Mouse (Mus musculus) left cerebral cortex, postnatal 25 days (tissue): ENCODE results near the gene Eno1. TPM values are rescaled to one million over a fixed set of nuclear protein-coding genes. Genes with fewer than 3 reads are reported as not detected.

Source experiments
- DNase-seq, 2 experiments: peaks; one replicate each; pipeline ENCODE4 v3.0.0; 2022; ENCODE audit warnings: low spot score in 2 of 2, mixed read lengths in 1 of 2
- intact Hi-C: fragments of 180-260 bp; cut with DNase I; formaldehyde crosslinking; loops from one replicate; pipeline ENCODE4 v1.15.1; 2025
- total RNA-seq, 2 experiments: library from RNA; stranded (reverse); gene quantifications; 2 replicates each; pipeline ENCODE4 v1.2.3; 2021

The Eno1 gene
- total RNA-seq, 2 experiments from 2014 or later, result 424 to 432 TPM

GRCm38 (mm10) chr4:150242745-150243144, 6.2 kb downstream of the Eno1 start:
- no peak for DNase-seq
- intact Hi-C loops, result no loop called here

DNA sequence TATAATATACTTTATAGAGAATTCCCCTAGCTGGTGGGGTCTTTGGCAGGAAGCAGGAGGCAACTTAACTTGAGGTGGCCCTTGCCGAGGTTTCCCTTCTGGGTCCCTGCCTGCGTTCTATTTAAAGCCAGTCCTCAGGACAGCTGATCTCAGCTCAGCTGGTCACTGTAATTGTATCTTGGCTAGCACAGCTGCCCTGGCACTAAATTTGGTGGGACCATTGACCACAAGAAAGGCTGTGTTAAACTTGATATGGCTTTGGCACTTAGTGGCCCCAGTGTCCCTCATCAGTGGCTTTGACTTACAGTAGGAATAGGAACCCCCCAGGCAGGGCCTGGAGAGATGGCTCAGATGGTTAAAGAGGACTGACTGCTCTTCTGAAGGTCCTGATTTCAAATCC, 9.4 kb downstream of the Eno1 start:
- intact Hi-C loops, result no loop called here
- no peak for DNase-seq

DNA sequence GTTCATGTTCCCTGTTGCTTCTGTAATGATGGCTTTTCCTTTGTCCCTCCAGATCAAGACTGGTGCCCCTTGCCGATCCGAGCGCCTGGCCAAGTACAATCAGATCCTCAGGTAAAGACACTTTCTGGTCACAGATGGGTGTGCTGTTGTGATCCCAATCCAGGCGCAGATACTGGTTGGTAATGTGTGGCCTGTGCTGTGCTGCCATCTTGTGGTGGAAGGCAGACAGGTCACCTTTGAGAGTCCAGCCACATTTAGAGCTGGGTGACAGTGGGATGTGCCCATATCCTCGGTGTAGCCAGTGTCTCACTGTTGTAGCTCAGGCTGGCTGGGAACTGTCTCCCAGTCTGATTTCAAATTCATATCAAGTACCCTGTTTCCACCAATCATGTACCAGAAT, 11.5 kb downstream of the Eno1 start:
- DNase-seq, result peak; percentile 75 to 81
- intact Hi-C loops, result loop anchor here (2.0 kb wide), 1 partner anchor 71 kb away; no protein-coding TSS in a partner anchor

DNA sequence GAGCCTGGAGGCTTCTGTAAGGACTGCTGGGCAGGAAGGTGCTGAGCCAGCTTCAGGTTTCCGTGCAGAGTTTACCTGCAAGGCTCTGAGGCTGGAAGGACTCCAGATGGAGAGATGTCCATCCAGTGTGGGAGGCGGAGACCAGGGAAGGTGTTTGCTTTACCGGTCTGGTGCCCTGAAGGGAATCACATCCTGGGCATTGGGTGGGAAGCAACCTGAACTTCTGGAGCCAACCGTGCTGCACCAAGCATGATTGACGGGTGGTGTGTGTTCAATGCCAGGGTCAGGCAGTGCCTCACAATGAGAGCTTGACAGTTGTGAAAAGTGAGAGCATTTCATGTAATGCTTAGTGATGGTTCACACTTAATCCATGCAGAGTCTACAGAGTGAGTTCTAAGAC, 12.4 kb downstream of the Eno1 start:
- no peak for DNase-seq
- intact Hi-C loops, result loop anchor here (2.0 kb wide), 1 partner anchor 72 kb away; no protein-coding TSS in a partner anchor

DNA sequence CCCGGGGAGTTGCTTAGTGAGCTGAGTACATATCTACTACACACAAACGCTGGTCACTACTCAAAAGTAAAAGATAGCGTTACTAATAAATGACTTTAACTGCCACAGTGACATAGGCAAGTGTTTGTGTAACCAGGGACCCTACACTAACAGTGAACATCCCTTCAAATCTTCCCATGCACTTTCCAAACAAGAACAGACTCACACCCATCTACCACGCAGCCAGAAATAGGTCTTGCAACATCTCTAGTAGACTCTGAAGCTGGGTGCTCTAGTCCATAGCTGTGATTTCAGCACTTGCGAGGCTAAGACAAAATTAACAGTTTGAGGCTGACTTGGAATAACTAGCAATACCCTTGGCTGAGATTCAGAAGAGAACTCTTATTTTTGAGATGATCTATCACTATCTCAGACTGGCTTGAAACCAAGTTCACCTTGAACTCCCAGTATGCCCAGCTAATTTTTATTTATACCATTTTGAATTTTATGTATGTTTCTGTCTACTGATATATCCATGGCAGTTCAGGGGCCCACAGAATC, 13.3 kb downstream of the Eno1 start:
- peak in 1 of 2 experiments; percentile 63 for DNase-seq
- intact Hi-C loops, result loop anchor here (2.0 kb wide), 1 partner anchor 73 kb away; no protein-coding TSS in a partner anchor

DNA sequence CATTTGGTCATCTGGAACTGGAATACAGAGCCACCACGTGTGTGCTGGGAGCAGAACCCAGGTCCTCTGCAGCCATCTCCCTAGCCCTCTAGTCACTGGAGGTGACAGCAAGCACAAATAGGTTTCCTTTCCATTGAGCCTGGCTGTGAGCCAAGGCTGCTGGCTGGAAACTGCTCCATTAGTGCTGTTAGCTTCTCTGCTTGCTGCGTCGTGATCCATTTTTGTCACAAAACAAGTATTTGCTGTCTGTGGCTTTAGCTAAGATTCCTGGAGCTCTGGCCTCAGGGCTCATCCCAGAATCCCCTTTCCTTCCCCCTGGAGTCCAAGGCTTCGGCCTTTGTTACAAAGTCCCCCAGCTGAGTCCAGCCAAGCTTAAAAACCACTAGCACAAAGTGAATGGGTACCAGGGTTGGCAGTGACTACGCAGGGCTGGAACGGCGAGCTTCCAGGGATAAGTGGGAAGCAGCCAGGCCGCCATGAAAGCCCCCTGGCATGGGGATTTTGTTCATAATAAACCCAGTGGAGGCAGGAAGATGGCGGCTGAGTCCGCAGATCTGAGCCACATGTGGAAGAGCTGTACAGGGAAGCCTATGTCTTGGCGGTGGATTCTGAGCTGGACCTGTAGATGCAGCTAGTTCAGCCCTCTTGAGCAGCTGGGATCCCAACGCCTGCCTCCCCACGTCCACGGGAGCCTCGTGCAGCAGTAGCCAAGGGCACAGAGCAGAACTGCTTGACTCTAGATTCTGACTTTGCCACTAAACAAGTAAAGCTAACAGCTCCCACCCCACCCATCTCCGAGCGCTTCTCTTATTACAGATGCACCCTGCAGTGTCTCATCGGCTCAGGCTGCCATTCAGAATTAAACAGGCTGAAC, 14.3 kb downstream of the Eno1 start:
- DNase-seq, result no peak
- intact Hi-C loops, result no loop called here

- no peak for DNase-seq
- intact Hi-C loops, result no loop called here
Measured at GRCm38 (mm10) chr4:150254416-150254815, 17.9 kb downstream of the Eno1 start.

- intact Hi-C loops, result loop anchor here (5.0 kb wide), 2 partner anchors 87 to 212 kb away; no protein-coding TSS in a partner anchor
- DNase-seq, result no peak
Measured at GRCm38 (mm10) chr4:150255181-150255580, 18.7 kb downstream of the Eno1 start.

- intact Hi-C loops, result loop anchor here (5.0 kb wide), 2 partner anchors 85 to 210 kb away; no protein-coding TSS in a partner anchor
- DNase-seq, result peak; percentile 60 to 69
Measured at GRCm38 (mm10) chr4:150257252-150258204, 21.0 kb downstream of the Eno1 start.

GRCm38 (mm10) chr4:150258388-150258787, 21.9 kb downstream of the Eno1 start:
- DNase-seq, result peak; percentile 45 to 69
- intact Hi-C loops, result loop anchor here (5.0 kb wide), 2 partner anchors 84 to 209 kb away; no protein-coding TSS in a partner anchor

- no peak for DNase-seq
- intact Hi-C loops, result loop anchor here (5.0 kb wide), 2 partner anchors 83 to 208 kb away; no protein-coding TSS in a partner anchor
Measured at GRCm38 (mm10) chr4:150259577-150259976, 23.1 kb downstream of the Eno1 start.

DNA sequence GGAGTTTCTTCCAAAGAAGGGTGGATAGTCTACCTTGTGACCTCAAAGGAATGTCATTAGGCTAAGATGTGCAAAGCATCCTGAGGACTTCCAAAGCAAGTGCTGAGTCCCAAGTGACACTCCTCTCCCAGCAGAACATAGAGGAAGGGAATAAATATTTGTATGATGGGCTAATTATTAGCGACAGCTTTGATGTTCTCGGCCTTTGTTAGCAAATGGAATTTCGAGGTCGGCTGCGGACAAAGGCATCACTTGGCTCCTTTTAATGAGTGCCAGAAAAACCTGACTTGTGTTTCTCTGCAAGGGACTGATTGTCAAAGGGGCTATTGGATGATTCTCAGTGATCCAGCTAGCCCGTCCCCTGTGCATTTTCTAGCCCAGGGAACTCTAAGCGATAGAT, 23.6 kb downstream of the Eno1 start:
- DNase-seq, result no peak
- intact Hi-C loops, result no loop called here

GRCm38 (mm10) chr4:150260745-150261144, 24.2 kb downstream of the Eno1 start:
- DNase-seq, result no peak
- intact Hi-C loops, result no loop called here

- intact Hi-C loops, result no loop called here
Measured at GRCm38 (mm10) chr4:150262301-150262700, 25.8 kb downstream of the Eno1 start.

GRCm38 (mm10) chr4:150264903-150265302, 28.4 kb downstream of the Eno1 start:
- intact Hi-C loops, result no loop called here
- no peak for DNase-seq

More at GRCm38 (mm10) chr4:150262301-150262700, 25.8 kb downstream of the Eno1 start:
- no peak for DNase-seq

DNA sequence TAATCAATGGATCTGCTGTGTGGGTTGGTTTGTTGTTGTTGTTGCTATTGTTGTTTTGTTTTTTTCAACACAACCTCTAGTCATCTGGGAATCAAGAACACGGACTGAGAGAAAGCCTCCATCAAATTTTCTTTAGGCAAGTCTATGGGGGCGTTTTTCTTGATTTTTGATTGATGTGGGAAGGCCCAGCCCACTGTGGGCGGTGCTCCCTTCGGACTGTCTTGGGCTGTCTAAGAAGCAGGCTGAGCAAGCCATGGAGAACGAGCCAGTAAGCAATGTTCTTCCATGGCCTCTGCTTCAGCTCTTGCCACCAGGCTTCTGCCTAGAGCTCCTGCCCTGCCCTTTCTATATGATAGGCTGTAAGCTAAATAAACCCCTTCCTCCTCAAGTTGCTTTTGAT, 28.9 kb downstream of the Eno1 start:
- intact Hi-C loops, result no loop called here

DNA sequence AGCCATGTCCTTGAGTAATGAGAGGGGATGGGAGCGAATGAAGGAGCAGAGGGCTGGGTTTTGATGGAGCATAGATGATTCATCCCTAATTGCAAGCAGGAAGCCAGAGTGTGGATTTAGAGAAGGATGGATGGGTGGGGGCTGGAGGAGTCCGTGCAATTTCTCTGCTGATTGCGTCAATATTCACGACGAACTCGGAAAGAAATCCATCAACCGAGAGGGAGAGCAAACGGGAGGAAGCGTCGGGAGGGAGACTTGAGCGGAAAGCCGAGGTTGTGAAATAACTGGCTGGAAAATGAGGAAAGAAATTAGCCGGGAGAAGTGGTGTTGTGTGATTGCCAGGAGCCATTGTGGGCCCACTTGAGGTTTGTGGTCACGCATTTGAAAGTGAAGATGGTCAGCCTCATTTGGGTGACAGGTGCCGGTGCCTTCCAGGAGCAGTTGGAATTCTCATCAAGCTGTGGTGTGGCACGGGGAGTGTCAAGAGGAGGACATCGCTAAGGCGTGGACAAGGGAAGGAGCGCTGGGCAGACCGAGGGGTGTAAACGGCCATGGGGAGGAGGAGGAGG, 30.2 kb downstream of the Eno1 start:
- intact Hi-C loops, result no loop called here
- no peak for DNase-seq

More for the DNA sequence above, 28.9 kb downstream of the Eno1 start:
- no peak for DNase-seq

GRCm38 (mm10) chr4:150268674-150269653, 32.4 kb downstream of the Eno1 start:
- DNase-seq, result no peak
- intact Hi-C loops, result no loop called here
